Mouse (Mus musculus) ES-Bruce4 (cell line): ENCODE measurements around the gene Mcf2l. TPM values are rescaled to one million over a fixed set of nuclear protein-coding genes. Genes with fewer than 3 reads are reported as not detected.

Source experiments
- H3K27ac ChIP-seq: 2 replicates; pipeline ENCODE4 v1.5.1; 2012; ENCODE audit warnings: low read length, inconsistent platforms; ENCODE audit not compliant: insufficient read depth
- H3K27me3 ChIP-seq: 2 replicates; pipeline ENCODE4 v1.6.1; 2012; ENCODE audit warnings: mild to moderate bottlenecking, low read length, inconsistent platforms; ENCODE audit not compliant: control insufficient read depth, poor library complexity, insufficient read depth, severe bottlenecking
- H3K36me3 ChIP-seq: 2 replicates; pipeline ENCODE4 v1.6.1; 2012; ENCODE audit warnings: inconsistent platforms, mild to moderate bottlenecking, low read length, moderate library complexity; ENCODE audit not compliant: control insufficient read depth, poor library complexity, insufficient read depth, severe bottlenecking
- H3K4me1 ChIP-seq: one replicate; pipeline ENCODE4 v1.8.1; 2011; ENCODE audit warnings: low read length; ENCODE audit not compliant: control insufficient read depth, insufficient read depth
- H3K4me3 ChIP-seq: 2 replicates; pipeline ENCODE4 v1.5.1; 2011; ENCODE audit warnings: low read depth, mild to moderate bottlenecking, low read length
- H3K9ac ChIP-seq: 2 replicates; pipeline ENCODE4 v1.6.1; 2012; ENCODE audit warnings: low read depth, mild to moderate bottlenecking, inconsistent platforms; ENCODE audit not compliant: poor library complexity, severe bottlenecking
- H3K9me3 ChIP-seq: replicated peaks from 2 replicates; pipeline ENCODE4 v1.6.1; 2012; ENCODE audit warnings: mild to moderate bottlenecking, low read length, inconsistent platforms; ENCODE audit not compliant: control insufficient read depth, poor library complexity, insufficient read depth, severe bottlenecking
- CTCF ChIP-seq: IDR thresholded peaks from one replicate; pipeline ENCODE4 v1.8.1; 2011; ENCODE audit warnings: low read depth, low read length
- EP300 ChIP-seq: IDR thresholded peaks from 2 replicates; pipeline ENCODE4 v1.6.1; 2011; ENCODE audit warnings: low read depth, low read length; ENCODE audit not compliant: insufficient read depth
- POLR2A ChIP-seq: IDR thresholded peaks from one replicate; pipeline ENCODE4 v1.8.1; 2011; ENCODE audit warnings: low read length; ENCODE audit not compliant: insufficient read depth
- polyA plus RNA-seq: library from polyadenylated mRNA; stranded (reverse); fragments of >200 nt; gene quantifications from 2 replicates; pipeline ENCODE4 v1.2.4, GENCODE M21; 2011; ENCODE audit warnings: low read depth; ENCODE audit not compliant: missing spikeins, insufficient read depth, insufficient read length

Gene Mcf2l
- polyA plus RNA-seq, 1 experiment, result 18.3 TPM

DNA sequence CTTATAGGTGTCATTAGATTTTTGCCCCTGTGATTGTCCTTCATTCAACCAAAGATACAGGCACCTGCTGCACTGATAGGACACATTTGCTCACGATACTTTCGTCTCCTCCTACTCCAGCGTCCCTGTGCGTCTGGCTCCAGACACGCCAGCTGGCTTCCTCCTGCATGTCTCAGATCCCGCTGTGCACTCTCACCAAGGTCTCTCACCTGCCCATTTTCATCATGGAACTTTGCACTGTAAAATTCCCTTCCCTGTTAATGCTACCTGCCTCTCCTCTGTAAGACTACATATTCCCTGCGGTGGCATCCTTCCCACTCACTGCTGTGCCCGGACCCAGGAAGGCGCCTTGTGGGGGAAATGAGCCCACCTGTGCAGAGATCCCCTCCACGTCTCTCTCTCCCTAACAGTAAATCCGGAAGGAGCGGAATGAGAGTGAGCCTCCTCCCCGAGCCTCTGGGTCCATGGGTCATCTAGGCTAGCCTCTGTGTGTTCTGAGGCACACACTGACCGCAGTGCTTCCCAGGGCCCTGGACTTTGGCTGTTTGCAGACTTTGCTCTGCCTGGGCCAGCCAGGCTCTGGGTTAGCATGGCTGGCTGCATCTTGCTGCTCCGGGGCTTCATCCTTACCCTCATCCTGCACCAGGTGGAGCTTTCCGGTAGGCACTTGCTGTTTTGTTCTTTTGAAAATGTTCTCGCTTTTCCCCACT, 187.0 kb downstream of the Mcf2l start, which contains the start of gene Proz:
TSS of gene Proz (plus strand) at position 474 of the 710 bp plus-strand sequence.
- no peaks in the 10 kb centered on the region for H3K9me3 ChIP-seq
- H3K9ac ChIP-seq, result no peak within 1 kb of the TSS
- H3K27me3 ChIP-seq, result no peaks in the 10 kb centered on the region
- H3K4me1 ChIP-seq, result no peaks in the 10 kb centered on the region
- TF ChIP-seq POLR2A (no peak), CTCF (no peak), EP300 (no peak)
- H3K36me3 ChIP-seq, result no peaks in the 10 kb centered on the region
- no peak within 1 kb of the TSS for H3K27ac ChIP-seq
- H3K4me3 ChIP-seq, result no peak within 1 kb of the TSS

DNA sequence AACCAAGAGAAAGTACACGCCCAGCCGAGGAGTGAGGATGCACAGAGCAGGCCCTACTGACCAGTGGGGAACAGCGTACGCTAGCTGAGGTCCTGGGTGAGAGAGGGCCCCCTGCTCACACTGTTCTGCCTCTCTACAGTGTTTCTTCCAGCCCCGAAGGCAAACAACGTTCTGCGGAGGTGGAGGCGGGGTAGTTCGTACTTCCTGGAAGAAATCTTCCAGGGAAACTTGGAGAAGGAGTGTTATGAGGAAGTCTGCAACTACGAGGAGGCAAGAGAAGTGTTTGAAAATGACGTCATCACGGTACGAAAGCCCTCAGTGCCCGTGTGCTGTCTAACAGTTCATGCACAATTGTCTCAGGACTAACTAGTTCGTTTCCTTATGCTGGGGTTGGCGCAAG, 189.5 kb downstream of the Mcf2l start:
- TF ChIP-seq POLR2A (no peak), EP300 (no peak), CTCF (no peak)
- Histone ChIP-seq H3K27me3 (no peaks in the 10 kb centered on the region), H3K36me3 (no peaks in the 10 kb centered on the region), H3K9me3 (no peaks in the 10 kb centered on the region), H3K4me3 (no peak overlapping the region), H3K9ac (no peak overlapping the region), H3K27ac (no peak overlapping the region), H3K4me1 (peaks cover 2% of the 10 kb centered on the region)

Other genes starting within 250 kb of the Mcf2l start
- 36.4 and 44.4 TPM in 2 replicates for gene Tubgcp3, start 201.6 kb upstream of the Mcf2l start, polyA plus RNA-seq
- gene Atp11a, start 116.8 kb upstream of the Mcf2l start, polyA plus RNA-seq, result 58.5 TPM in 2 replicates
- gene F7, start 152.2 kb downstream of the Mcf2l start, polyA plus RNA-seq, result not detected in 2 replicates
- 0.24 TPM in 1 of 2 replicates, not detected in the other for gene F10, start 163.5 kb downstream of the Mcf2l start, polyA plus RNA-seq
- not detected in 2 replicates for gene Proz, start 187.1 kb downstream of the Mcf2l start, polyA plus RNA-seq
- gene Pcid2, start 231.7 kb downstream of the Mcf2l start, polyA plus RNA-seq, result 44.1 and 44.8 TPM in 2 replicates
- 68.0 and 83.3 TPM in 2 replicates for gene Cul4a, start 231.8 kb downstream of the Mcf2l start, polyA plus RNA-seq